Mouse (Mus musculus) erythroblast, embryonic 14.5 days (primary cell): ENCODE measurements around the gene Rnf186.

Experiments
- GATA1 ChIP-seq: IDR thresholded peaks from 2 replicates; pipeline ENCODE4 v1.6.1; 2012; ENCODE audit warnings: low read length, inconsistent platforms, mixed read lengths
- TAL1 ChIP-seq: IDR thresholded peaks from 3 replicates; pipeline ENCODE4 v1.6.1; 2012; ENCODE audit warnings: low read length, inconsistent platforms, mixed read lengths

- TF ChIP-seq TAL1 (no peak), GATA1 (no peak)
These were observed 13.1 kb downstream of the Rnf186 start for GRCm38 (mm10) chr4:138980021-138980420.
